Mouse (Mus musculus) kidney, postnatal 14 days (tissue): Measurements from ENCODE around the gene Rfc2.
A peak's percentile ranks its signal among the peaks of the same experiment; 100 is the strongest.

Experiments used
- DNase-seq: peaks from one replicate; pipeline ENCODE4 v3.0.0; 2022; ENCODE audit warnings: mixed read lengths

Rfc2 gene

GRCm38 (mm10) chr5:134581146-134581545 lies at the start of gene Rfc2:
Rfc2 (plus strand) TSS chr5:134581366.
- DNase-seq, result peak; percentile 60

GRCm38 (mm10) chr5:134531585-134531984 lies 49.6 kb upstream of the Rfc2 start:
- no peak for DNase-seq

GRCm38 (mm10) chr5:134532417-134532816 lies 48.7 kb upstream of the Rfc2 start:
- DNase-seq, result no peak

DNA sequence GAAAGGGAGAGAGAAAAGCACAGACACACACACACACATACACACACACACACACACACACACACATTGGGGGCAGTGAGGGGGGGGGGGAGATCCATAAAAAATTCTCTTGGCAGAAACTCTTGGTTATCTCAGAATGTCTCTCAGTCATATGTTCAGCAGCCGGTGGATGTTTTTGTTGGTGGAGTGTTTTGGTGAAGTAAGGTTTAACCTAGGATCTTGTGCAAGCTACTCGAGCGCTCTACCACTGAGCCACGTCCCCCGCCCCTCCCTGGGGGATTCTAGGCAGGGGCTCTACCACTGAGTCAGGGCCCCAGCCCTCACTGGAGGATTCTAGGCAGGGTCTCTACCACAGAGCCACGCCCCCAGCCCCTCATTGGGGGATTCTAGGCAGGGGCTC lies 45.1 kb upstream of the Rfc2 start:
- DNase-seq, result no peak

DNA sequence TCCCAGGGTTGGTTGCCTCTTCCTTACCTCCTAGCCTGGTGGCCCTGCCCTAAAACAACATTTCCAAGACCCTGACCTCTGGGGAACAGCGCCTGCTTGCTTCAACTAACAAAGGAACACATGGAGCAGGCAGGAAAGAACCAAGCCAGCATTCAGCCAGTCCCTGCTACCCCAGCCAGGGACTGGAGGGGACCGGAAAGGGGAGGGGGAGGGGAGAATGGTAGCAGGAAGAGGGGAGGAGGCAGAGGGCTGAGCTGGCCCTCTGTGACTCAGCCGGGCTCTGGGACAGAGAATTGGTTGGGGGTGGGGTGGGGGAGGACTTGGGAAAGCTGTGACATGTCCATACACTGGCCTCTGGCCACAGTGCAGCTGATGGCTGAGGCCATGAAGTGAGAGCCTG lies 41.3 kb upstream of the Rfc2 start:
- peak; percentile 86 for DNase-seq

DNA sequence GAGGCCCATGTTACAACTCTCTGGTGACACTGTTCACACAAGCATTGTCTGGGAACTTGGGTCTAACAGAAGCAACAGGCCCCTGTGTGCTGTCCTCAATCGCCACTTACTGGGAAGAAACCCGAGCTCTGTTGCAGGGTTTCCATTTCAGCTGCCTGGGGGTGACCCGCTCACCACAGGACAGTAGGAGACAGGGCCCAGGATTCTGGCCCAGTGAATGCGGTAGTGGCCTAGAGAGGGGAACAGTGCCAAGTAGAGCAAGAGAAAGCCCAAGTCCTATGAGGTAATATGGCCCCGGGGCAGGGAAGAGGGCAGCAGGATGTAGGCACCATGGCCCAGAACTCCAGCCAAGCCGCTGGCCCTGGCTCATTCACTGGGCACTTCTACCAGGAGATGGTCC lies 40.3 kb upstream of the Rfc2 start:
- DNase-seq, result peak; percentile 45

DNA sequence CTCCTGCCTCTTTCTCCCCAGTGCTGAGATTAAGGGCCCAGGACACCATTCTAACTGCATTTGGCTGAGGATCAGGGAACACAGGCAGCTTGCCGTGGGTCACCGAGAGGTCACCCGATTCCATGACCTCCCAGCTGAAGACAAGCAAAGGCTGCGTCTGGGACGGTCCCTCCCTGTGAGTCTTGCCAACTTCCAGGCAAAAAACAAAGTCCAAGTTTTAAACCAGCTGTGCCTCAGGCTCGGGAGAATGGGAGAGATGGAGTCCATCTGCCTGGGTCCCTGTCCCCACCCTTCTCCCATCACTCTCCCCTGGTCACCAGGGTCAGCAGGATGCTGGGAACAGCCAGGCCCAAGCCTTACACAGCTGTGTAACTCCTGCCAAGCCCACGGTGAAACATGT lies 39.5 kb upstream of the Rfc2 start:
- DNase-seq, result peak; percentile 91

- DNase-seq, result peak; percentile 50
Observed at GRCm38 (mm10) chr5:134544516-134545241, 36.5 kb upstream of the Rfc2 start.

- no peak for DNase-seq
Observed at GRCm38 (mm10) chr5:134545242-134545629, 35.9 kb upstream of the Rfc2 start.

DNA sequence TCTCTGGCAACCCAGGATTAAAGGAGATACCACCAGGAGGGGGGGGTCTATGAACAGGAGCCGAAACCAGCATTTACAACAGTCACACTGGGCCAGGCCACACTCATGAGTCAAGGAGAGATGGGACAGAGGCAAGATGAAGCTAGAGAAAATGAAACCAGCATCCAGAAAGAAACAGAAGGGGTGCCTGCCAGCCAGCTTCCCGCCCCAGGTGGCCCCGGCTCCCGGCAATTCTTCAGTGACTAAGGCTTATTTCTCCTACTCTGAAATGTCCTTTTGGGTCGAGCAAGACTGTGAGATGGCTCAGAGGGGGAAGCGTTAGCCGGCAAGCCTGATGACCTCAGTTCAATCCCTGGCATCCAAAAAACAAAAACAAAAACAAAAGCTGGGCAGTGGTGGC lies 34.4 kb upstream of the Rfc2 start:
- no peak for DNase-seq

GRCm38 (mm10) chr5:134548306-134548705 lies 32.9 kb upstream of the Rfc2 start:
- peak; percentile 71 for DNase-seq

DNA sequence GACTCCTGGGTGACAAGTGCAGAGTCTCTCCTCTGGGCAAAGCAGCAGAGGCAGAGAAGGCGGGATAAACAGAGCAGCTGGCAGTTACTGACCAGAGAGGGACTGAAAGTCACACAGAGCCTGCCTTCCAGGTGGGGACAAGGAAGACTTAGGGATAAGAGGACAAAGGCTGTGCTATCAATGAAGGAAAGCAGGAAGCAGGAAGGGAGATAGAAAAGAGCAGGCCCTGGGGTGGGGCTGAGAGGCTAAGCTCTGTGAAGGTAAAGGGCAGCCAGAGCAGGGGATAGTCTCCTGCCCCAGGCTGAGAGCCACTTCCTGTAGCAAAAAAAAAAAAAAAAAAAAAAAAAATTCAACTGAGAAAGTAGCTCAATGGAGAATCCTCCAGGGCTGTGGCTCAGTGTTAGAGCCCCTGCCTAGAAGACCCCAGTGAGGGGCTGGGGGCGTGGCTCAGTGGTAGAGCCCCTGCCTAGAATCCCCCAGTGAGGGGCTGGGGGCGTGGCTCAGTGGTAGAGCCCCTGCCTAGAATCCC lies 31.5 kb upstream of the Rfc2 start:
- DNase-seq, result no peak

DNA sequence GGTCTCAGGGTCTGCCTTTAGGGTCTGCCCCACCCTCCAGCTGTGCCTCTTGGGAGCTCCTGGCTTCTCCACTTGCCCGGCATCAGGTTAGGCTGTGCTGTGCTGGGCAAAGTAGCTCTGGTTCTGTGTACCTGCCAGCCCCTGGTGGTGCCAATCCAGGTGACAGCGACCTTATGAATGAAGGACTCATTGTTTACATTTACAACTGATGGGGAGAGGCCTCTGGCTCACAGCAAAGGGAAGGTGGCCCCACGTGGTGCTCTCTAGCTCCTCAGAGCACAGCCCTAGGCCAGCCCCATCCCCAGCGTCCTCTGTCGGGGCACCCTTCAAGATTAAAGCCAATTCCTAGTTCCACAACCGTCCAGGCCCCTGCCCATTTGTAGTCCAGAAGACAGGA lies 30.3 kb upstream of the Rfc2 start:
- DNase-seq, result no peak

DNA sequence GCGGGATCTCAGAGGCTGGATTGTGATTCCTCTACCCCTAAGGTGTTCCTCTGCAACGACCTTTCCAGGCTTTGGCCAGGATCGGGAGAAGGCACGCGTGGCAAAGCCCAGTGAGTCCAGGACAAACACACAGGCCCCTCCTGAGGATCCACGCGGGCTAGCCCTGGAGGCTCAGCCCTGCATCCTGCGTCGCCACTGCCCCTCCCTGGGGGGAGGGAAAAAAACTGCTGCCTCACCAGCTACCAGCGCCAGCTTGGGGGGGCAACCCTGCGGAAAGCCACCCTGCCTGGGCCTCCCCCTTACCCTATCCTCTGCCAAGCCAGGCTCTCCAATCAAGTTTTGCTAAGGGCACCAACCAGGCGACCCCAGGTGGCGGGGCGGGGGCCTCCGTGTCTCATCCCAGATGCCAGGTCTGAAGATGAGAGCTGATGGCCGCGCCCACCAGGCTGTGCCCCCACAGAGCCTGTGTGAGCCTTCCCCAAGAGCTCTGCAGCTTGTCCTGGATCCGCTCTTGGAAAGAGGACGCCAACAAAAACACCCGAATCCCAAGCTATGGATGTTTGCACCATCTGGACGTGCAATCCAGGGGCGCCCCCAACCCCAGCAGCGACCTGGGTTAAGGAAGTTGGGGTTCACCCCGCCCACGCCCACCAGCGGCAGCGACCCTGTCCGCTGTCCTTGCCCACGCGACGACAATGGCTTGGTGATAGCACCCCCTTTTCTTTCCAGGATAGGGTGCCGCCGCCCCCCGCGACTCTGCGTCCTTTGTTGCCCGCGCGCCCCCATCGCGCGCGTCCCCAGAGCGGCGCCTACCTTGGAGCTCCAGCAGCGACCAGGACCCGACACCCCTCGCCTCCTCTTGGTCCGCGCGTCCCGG lies 29.7 kb upstream of the Rfc2 start:
- peak; percentile 68 for DNase-seq

GRCm38 (mm10) chr5:134552110-134552972 lies 28.8 kb upstream of the Rfc2 start, which contains the start of gene Clip2:
Clip2 (minus strand) TSS chr5:134552434.
- DNase-seq, result peak; percentile 99

- peak; percentile 30 for DNase-seq
Observed at GRCm38 (mm10) chr5:134553951-134554546, 27.1 kb upstream of the Rfc2 start.

- peak; percentile 92 for DNase-seq
Observed at GRCm38 (mm10) chr5:134555463-134556164, 25.6 kb upstream of the Rfc2 start.

- no peak for DNase-seq
Observed at GRCm38 (mm10) chr5:134560071-134560449, 21.1 kb upstream of the Rfc2 start, which contains the start of gene Syna. Syna (minus strand) TSS chr5:134560171.

GRCm38 (mm10) chr5:134560450-134561171 lies 20.6 kb upstream of the Rfc2 start:
- DNase-seq, result no peak

GRCm38 (mm10) chr5:134564272-134564671 lies 16.9 kb upstream of the Rfc2 start:
- no peak for DNase-seq

- no peak for DNase-seq
Observed at GRCm38 (mm10) chr5:134565696-134566095, 15.5 kb upstream of the Rfc2 start.
